Mouse (Mus musculus) erythroid progenitor cell, adult 5-6 weeks (primary cell): ENCODE measurements at regions not wholly inside any gene's neighbourhood (a gene's known extent, or its start where the extent isn't known, plus 50 kb on each side); places are given as distances from the start of the nearest gene placed in this dataset.

Experiments
- ATAC-seq: replicated peaks from 2 replicates; pipeline ENCODE4 v1.8.0; 2016; ENCODE audit warnings: moderate number of reproducible peaks, mild to moderate bottlenecking, moderate TSS enrichment, inconsistent platforms; ENCODE audit not compliant: poor library complexity, low FRiP score, severe bottlenecking

DNA sequence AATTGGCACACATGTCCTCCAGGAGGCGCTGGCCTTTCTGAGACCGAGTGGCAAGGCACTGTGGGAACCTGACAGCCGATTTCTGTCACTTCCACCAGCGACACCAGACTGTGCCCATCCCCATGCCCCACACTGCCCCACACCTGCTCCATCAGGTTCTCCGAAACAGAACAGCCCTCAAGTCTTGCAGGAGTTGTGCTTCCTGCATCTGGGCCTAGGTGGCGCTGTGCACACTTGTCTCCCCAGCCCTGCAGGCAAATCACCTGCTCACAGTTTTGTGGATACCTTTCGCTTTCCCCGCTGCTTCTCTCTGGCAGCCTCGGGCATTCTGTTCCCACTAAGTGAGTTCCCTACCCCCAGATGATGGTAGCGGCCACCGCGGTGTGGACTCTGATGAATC, 112.9 kb upstream of the Wnt4 start:
- ATAC-seq = peak; percentile 53; the same call in 1 of the 2 replicates

DNA sequence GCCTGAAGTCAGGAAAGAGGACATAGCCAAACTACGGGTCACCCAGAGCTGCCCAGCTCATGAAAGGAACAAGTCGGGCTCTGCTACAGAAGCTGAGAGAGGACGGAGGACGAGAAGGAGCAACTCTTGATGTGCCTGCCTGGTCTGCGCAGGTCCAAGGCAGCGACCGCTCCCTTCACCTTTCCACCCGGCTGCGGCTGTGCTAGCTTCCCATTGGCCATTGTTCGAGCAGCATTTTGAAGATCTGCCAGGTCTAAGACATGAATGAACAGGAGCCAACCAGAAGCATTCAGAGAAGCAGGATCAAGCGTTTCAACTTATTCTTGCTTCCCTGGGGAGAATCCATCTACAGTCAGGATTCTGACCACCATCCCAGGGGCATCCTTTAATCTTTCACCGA, 113.3 kb upstream of the Wnt4 start:
- ATAC-seq = no peak

DNA sequence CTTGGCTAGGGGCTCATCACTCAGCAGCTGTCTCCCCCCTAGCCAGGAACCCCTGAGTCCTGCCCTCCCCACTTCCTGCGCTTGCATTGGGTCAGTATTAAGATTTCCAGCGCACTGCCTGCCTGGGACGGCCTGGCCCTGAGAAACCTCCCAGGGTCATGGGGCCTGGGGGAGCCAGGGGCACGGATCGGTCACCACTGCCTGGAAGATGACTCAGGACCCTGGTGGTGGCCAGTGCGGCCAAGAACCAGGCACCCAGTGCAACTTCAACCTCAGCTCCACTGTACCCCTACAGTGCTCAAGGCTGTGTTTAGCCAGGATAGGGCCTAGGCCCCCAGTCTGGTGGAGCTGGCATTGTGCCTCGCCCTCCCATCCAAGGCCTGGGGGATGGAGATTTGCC, 111.9 kb upstream of the Zbtb40 start:
- ATAC-seq = no peak

DNA sequence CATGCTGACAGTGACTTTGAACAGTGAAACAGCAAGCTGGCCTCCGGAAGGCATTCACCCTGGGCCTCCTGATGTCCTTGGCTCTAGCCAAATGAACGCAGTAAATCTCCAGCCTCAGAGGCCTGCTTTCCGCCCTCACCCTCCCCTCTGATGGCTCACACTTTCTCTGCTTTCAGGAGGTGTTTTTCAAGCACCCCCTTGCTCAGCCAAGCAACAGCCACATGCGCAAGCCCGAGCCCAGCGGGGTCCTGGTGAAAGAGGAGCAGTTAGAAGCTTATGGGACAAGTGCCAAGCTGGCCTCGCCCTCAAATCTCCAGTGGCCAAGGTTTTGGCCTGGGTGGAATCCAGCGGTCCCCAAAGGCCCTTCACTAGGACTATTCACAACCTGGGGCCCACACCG, 109.6 kb upstream of the Zbtb40 start:
- no peak for ATAC-seq

DNA sequence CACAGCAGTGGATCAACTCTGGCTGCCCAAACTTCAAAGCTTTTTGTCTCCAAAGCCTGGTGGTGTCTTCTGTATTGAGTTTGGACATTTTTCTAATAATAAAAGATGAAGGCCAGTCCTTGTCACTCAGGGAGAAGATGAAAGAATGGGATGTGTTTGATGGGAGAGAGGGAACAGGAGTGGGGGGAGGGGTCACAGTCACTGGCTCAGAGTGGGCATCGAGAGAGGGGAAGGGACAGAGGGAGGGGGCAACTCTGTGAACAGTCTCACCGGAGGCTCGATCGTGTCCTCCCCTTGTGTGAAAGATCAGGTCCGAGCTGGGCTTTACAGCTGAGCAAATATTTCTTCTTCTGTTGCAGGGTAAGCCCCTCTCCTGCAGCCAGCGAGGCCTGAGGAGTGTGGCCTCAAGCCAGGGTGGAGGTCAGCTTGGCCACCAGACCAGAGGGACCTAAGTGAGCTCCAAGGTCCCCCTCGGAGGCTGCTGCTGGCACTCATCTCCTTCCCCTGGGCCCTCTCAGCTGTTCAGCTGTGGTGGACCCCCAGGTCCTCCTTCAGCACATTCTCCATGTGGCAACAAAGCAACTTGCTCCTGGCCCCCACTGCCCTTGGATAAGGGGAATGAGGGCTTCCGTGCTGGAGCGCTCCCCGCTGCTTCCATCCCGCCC, 108.0 kb upstream of the Zbtb40 start:
- ATAC-seq = no peak

DNA sequence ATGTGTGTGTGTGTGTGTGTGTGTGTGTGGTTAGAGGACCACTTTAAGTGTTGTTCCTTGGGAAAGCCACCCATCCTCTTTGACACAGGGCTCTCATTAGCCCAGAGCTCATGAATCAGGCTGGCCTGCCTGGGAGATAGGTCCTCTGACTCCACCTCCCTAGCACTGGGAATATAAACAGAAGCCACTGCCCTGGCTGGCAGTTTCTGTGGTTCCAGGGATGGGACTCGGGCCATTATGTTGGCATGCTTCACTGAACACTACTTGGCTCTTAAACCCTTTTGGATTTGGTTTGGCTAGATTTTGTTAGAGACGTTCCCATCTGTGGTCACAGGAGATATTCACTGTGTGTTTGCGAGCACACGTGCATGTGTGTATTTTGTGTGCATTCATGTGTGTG, 100.2 kb upstream of the Zbtb40 start:
- ATAC-seq = no peak

DNA sequence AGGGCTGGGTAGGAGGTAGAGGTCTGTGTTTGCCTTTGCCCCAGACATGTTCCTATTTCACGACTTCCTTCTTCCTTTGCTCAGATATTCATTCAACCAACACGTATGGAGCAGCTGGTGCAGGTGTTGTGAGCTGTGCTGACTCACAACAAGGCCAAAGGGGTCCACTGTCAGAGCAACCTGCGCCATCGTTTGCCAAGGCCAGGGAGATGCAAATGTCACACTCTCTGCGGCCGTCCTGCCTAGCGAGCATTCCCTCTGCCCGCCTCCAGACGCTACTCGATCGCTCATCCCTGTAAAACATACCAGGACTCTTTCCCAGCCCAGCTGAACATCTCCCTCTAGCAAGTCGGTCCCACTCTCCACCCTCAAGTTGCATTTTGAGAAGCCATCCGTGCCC, 99.2 kb upstream of the Zbtb40 start:
- no peak for ATAC-seq

DNA sequence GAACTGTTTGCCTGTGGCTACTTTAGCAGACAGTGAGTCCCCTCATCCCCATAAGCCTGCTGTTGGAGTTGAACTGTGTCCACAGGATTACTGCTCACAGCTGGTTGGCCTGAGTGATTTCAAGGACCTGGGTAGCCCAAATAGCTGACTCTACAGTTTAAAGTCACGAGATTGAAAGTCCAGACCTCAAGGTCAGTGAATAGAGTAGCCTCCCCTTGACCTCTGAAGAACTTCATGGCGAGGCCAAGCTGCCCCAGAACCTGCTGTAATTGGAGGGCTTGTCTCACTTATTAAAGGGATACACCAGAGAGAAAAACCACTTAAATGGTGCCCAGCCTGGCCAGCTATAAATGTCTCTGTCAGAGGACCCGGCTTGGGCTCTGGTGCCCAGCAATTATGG, 97.7 kb upstream of the Zbtb40 start:
- ATAC-seq = no peak

DNA sequence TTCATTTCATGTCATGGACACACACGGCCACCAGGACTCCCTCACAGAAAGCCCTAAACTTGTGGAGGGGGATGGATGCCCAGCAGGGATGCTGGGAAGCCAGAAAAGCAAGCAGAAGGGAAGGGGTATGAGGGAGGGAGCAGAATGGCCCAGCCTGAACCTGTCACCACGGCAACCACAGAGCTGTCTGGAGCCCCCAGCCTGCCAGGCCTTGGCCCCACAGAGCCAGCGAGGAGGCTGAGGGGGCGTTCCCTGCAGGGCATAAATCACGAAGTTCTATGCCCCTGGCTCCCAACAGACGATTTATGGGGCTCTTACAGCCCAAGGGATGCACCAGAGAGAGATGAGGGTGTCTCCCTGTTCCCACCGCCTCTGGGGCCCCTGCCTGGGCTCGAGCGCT, 93.7 kb upstream of the Zbtb40 start:
- ATAC-seq = no peak

DNA sequence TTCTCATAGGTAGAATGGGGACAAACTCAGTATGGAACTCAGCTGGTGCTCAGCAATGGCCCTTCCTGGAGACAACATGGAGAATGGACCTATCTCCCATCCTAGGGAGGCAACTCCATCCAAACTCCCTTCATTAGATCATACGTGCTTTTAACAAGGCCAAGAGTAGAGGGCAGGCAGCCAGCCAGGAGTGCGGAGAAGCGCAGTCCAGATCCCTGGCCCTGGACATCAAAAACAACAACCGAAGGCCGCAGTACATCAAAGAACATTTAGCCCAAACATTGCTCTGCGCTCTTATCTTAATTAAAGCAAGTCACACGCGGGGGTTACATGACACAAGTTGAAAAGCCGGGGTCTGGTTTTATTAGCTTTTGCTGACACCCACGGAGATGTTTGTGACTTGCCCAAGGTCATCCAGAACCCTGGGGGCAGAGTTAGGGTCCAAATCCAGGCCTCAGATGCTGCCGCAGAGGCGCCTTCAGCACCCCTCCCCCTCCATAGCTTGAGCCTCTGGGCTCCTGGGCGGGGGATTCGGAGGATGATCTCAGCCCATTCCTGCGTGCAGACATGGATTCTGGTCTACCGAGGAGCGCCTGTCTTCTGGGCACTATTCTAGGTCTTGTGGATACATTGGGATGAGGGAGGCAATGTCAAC, 90.6 kb upstream of the Zbtb40 start:
- no peak for ATAC-seq

DNA sequence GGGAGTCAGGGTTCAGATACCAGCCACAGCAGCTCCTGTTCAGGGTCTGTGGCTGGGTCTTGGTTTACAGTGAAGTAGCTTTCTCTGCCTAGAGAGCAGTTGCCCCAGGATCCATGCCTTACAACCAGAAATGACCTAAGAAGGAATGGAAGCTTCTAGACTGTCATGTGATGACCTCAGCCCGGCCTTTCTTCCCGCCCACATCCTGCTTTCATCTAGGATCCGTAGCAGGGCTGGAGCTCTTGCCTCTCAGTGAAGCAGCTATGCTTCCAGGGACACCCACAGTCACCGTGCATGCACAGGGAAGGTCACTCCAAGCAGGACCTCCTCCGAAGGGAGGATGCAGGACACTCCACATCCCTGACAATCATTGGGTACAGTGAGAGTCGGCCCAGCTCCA, 89.5 kb upstream of the Zbtb40 start:
- ATAC-seq = no peak

DNA sequence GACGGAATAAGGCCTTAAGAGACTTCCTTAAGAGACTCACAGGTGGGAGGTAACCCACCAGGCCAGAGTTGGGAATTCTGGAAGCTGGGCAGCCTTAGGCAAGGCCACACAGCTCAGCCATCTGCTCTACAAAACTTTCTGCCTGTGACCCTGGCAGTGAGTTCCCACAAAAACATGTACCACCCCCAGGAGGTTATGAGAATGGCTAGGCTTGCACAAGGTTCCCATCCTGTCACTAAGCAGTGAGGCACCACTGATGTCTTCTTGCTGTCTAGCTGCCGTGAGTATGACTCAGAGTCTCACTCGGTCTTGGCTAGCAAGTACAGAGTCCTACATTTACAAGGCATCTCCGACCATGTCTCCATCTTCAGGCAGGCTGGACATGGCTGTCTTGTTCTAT, 87.7 kb upstream of the Zbtb40 start:
- ATAC-seq = no peak

DNA sequence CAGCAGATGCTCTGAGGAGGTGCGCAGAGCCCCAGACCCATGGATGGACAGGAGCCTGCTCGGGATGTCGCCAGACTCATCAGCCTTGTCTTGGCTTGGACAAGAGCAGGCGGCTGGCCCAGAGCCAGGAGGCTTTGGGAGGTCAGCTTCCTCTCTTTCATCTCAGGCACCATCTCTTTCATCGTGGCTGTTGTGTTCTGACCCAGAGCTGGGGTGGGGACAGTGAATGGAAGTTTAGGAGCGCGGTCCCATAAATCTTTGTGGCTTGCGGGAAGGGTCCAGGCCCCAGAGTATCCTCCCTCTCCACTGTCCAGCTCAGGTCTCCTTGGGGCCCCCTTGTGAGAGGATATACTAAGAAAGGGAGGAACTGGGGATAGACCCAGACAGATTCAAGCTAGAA, 87.2 kb upstream of the Zbtb40 start:
- ATAC-seq = no peak

DNA sequence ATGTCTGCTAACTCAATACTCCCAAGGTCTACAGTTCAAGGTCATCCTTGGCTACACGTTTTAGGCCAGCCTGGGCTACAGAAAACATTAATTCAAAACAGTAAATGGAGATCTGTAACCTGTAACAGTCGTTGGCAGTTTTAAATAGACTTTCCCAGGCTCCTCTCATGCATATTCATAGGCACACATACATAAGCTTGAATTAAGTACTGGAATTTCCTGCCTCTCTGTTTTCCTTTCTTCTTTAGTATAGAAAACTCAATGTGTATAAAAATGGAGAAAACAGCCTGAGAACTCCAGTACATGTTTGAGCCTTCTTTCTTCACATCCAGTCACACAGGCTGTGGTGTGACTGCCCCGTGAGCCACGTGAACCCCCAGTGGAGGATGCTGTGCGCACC, 86.0 kb upstream of the Zbtb40 start:
- no peak for ATAC-seq

DNA sequence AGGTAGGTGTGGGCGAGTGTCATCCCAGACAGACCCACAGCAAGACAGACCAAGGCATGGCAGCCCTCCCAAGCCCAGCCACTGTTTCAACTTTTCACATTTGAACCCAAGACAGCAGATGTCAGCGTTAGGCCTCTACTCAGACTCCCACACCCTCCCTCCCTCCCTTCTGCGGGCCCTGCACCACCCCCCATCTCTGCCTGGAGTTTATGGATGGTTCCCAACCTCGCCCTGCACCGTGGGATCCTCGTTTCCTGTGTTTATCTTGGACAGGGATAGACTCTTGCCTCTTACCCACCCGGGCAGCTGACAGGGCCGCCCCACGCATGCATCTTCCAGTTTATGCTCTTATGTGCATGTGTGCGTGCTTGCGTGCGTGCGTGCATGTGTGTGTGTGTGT, 85.2 kb upstream of the Zbtb40 start:
- ATAC-seq = no peak

DNA sequence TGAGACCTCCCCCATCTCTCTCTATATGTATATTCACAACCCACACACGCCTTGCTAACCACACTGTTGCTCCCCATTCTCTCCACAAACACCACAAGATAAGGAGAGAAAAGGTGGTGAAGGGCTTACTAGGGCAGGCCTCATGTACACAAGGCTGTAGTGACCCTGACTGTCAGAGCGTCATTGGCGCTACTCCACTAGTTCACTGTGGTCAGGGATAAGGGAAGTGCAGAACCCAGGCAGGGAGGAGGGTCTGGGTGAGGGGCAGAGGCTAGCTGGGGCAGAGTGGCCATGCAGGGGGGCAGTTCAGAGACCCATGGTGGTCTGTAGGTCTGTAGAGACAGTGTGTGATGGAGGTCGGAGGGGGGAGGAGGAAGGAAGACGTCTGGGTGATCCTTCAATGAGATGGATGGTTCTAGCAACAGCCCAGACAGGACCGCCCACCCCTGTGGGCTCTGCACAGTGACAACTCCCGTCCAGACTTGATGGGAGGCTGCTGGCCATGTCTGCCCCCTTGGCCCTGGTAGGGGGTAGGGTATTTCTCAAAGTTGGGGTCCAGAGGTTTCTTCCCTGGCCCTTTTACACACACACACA, 82.1 kb upstream of the Zbtb40 start:
- ATAC-seq = no peak

DNA sequence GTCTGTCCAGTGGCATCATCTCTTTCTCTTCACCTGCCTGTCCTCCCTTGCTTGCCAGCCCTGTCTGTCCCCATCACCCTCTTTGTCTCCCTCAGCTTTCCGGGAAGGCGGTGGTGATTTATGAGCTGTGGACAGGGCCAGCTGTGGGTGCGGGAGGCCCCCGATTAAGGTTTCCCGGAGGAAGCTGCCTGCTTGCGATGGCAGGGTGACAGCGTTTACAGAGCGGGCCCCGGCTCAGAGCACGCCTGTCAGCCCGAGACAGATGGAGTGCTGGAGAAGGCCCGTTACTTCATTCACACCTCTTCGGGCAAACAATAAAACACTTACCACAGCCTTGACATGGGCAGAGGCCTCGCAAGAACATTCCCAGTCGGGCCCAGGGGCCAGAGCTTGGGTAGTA, 79.6 kb upstream of the Zbtb40 start:
- ATAC-seq = no peak

DNA sequence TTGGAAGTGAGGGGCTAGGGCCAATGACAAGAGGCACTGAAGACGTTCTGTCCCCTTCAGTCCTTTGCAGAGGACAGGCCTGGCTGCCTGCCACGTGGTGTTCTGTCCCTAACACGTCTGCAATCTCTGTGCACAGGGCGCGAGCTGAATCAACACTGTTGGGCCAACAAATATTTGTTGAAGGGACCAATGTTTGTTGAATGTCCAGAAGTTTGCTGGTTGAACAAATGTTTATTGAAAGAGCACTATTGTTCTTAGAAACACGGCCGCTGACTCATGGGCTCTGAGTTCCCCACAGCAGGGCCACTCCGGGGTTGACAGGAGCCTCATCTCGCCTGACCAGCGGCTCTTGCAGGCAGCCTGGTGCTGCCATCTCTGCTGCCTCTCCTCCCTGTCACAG, 73.1 kb upstream of the Zbtb40 start:
- ATAC-seq = no peak

DNA sequence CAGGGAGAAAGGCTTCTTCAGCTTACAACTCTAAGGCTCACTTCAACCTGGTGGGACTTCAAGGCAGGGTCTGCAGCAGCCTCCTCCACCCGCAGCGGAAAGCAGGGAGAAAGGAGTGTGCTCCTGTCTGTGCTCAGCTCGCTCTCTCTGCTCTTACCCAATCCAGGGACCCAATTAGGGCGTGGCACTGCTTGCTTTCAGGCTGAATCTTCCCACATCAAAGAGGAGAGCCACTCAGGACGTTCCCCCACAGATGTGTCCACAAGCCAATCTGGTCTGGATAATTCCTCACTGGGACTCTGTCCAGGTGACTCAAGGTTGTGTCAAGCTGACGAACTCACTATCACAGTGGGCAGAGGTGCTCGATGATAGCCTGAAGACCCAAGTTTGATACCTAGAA, 72.0 kb upstream of the Zbtb40 start:
- no peak for ATAC-seq

DNA sequence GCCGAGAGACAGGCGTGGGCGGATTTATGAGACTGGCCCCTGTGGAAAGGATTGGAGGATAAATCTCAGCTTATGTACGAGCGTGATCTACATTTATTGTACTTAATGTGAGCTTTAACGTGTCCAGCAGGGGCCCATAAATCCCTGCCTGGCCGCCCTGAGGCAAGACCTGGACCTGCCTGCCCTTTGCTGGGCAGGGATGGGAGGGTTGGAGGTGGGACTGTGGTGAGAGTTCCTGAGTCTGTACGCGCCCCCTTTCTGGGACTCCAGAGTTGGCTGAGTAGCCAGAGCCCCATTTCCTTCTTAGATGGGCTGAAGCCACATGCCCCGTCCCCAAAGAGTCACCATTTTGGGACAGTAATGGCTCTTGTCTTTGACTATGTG, 69.7 kb upstream of the Zbtb40 start:
- ATAC-seq = no peak

DNA sequence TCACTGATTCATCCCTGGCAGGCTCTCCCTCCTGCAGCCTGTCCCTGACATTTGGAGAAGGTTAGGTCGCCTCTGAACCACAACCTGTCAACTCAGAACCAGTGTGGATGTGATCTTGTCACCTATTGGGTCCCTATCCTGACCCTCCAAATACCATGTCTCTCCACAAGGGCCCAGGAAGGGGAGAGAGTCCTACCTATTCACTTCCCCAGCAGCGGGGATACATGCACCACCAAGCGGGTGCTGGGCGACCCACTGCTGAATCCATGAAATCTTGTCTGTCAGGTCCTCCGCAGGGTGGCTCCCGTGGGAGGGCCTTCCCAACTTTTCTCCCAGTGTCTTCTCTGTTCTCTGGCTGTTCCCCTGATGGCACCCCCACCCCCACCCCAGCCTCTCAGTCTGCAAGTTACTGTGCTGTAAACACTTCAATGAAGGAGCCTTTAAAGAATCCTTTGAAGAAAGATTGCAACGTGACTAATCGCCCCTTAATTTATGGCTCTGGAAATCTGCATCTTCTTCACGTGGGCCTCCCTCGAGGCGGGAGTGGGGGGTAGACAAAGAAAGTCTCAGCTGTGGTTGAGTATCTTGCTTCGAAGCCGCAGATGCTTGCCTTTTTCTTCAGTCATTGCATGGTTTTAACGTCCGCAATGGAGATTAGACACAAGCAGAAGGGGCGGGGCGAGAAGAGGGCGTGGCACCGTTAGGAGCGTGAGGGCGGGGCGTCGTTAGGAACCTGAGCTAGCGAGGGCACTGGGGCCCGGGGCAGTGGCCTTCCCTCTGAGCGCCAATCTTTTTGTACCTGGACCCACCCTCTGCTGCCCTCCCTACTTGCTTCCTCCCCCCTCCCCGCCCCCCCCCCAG, 69.1 kb upstream of the Zbtb40 start:
- ATAC-seq = no peak
